Mouse (Mus musculus): Measurements from ENCODE around the gene Pdss2.

- no peak for TF ChIP-seq CTCF (IDR thresholded peaks at IDR 0.05; ENCODE audit: low read depth, low read length)
- no peak for TF ChIP-seq GATA2 (IDR thresholded peaks at IDR 0.05; ENCODE audit: borderline replicate concordance, low read depth, low read length)
Measured at GRCm38 (mm10) chr10:43223391-43223790, 2.1 kb downstream of the Pdss2 start.
